Mouse (Mus musculus): ENCODE measurements at regions not wholly inside any gene's neighbourhood (a gene's known extent, or its start where the extent isn't known, plus 50 kb on each side); places are given as distances from the start of the nearest gene placed in this dataset.

- TF ChIP-seq HCFC1 (IDR thresholded peaks at IDR 0.05; ENCODE audit: borderline replicate concordance, insufficient read depth, low read length) (no peak), MAFK (IDR thresholded peaks at IDR 0.05; ENCODE audit: insufficient read depth, low read depth, low read length) (no peak), ZC3H11A (IDR thresholded peaks at IDR 0.05; ENCODE audit: borderline replicate concordance, low read depth, low read length) (no peak), CHD2 (IDR thresholded peaks at IDR 0.05; ENCODE audit: low read depth, low read length) (no peak)
Measured at GRCm38 (mm10) chr5:40394798-40395197, 639.5 kb upstream of the Hs3st1 start.
